Mouse (Mus musculus): ENCODE data around the gene Gsdma.

Gsdma gene

GRCm38 (mm10) chr11:98681186-98681585, 17.0 kb downstream of the Gsdma start:
- DNase-seq (ENCODE audit: low read depth, low spot score): peak; percentile 31

GRCm38 (mm10) chr11:98681786-98682745, 17.9 kb downstream of the Gsdma start, which contains the start of gene Psmd3:
TSS of gene Psmd3 (plus strand) at chr11:98682554.
- peak; percentile 100 for DNase-seq (ENCODE audit: low read depth, low spot score)

GRCm38 (mm10) chr11:98682811-98683210, 18.7 kb downstream of the Gsdma start:
- DNase-seq (ENCODE audit: low read depth, low spot score): peak; percentile 24

- DNase-seq (ENCODE audit: low read depth, low spot score): no peak
These were observed 21.5 kb downstream of the Gsdma start for GRCm38 (mm10) chr11:98685642-98686041.

- DNase-seq (ENCODE audit: low read depth, low spot score): no peak
These were observed 22.8 kb downstream of the Gsdma start for GRCm38 (mm10) chr11:98686976-98687375.

GRCm38 (mm10) chr11:98688009-98688408, 23.9 kb downstream of the Gsdma start:
- no peak for DNase-seq (ENCODE audit: low read depth, low spot score)

- DNase-seq (ENCODE audit: low read depth, low spot score): peak; percentile 57
These were observed 29.1 kb downstream of the Gsdma start for GRCm38 (mm10) chr11:98693201-98693600.

- no peak for DNase-seq (ENCODE audit: low read depth, low spot score)
These were observed 29.6 kb downstream of the Gsdma start for GRCm38 (mm10) chr11:98693746-98694145.

GRCm38 (mm10) chr11:98694301-98694700, 30.1 kb downstream of the Gsdma start:
- DNase-seq (ENCODE audit: low read depth, low spot score): no peak

- DNase-seq (ENCODE audit: low read depth, low spot score): no peak
These were observed 31.3 kb downstream of the Gsdma start for GRCm38 (mm10) chr11:98695408-98695807.

- no peak for DNase-seq (ENCODE audit: low read depth, low spot score)
These were observed 32.5 kb downstream of the Gsdma start for GRCm38 (mm10) chr11:98696454-98697216.

- DNase-seq (ENCODE audit: low read depth, low spot score): no peak
These were observed 33.1 kb downstream of the Gsdma start for GRCm38 (mm10) chr11:98697225-98697624.

GRCm38 (mm10) chr11:98698849-98699640, 34.9 kb downstream of the Gsdma start:
- no peak for DNase-seq (ENCODE audit: low read depth, low spot score)

- DNase-seq (ENCODE audit: low read depth, low spot score): peak; percentile 70
These were observed 35.8 kb downstream of the Gsdma start for GRCm38 (mm10) chr11:98699911-98700310.

- DNase-seq (ENCODE audit: low read depth, low spot score): no peak
These were observed 37.1 kb downstream of the Gsdma start, which contains the start of gene Csf3 for GRCm38 (mm10) chr11:98701213-98701670. TSS of gene Csf3 (plus strand) at chr11:98701263.

GRCm38 (mm10) chr11:98702323-98702722, 38.2 kb downstream of the Gsdma start:
- DNase-seq (ENCODE audit: low read depth, low spot score): no peak

- DNase-seq (ENCODE audit: low read depth, low spot score): no peak
These were observed 40.9 kb downstream of the Gsdma start for GRCm38 (mm10) chr11:98705021-98705420.

GRCm38 (mm10) chr11:98707401-98708281, 43.5 kb downstream of the Gsdma start:
- DNase-seq (ENCODE audit: low read depth, low spot score): no peak

GRCm38 (mm10) chr11:98708282-98708956, 44.3 kb downstream of the Gsdma start:
- DNase-seq (ENCODE audit: low read depth, low spot score): peak; percentile 26
